Mouse (Mus musculus): Measurements from ENCODE around the gene Prkab2.
A peak's percentile ranks its signal among the peaks of the same experiment; 100 is the strongest.

The Prkab2 gene

DNA sequence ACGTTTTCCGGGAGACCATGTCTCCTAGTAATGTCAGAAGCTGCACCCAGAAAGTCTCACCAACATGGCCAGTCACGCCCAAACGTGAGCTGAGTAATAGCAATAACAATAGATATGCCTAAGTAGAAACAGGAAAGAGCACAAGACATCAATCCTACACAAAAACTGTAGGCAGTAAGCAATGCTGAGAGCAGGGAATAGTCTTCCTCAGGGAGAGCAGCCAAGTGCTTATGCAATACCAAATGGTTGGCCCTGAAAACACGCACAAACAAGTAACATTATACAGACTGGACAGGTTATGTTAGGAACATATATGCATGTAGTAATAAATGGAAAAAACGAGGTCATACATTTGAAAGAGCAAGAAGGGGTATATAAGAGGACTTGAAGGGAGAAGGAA is 8.5 kb upstream of the Prkab2 start:
- no peak for DNase-seq (ENCODE audit: low spot score)

GRCm38 (mm10) chr3:97651604-97652003 is 6.4 kb upstream of the Prkab2 start:
- no peak for DNase-seq (ENCODE audit: low spot score)

DNA sequence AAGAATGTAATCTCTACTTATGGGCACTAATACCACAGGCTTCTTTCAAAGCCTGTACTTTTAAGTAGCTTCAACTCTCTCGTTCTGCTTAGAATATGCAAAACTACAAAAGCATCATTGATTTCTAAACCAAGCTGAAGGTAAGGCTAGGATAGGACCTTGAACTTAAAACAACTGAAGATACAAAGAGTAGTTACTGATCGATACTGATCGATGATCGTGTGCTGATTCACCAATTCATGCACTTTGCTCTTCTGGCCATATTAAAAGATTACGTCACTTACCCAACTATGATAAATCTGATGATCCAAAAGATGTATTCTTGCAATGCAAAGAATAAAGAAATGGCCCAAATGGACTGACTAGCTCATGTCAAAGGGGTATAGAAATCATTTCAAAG is 4.2 kb upstream of the Prkab2 start:
- DNase-seq (ENCODE audit: low spot score), result no peak

DNA sequence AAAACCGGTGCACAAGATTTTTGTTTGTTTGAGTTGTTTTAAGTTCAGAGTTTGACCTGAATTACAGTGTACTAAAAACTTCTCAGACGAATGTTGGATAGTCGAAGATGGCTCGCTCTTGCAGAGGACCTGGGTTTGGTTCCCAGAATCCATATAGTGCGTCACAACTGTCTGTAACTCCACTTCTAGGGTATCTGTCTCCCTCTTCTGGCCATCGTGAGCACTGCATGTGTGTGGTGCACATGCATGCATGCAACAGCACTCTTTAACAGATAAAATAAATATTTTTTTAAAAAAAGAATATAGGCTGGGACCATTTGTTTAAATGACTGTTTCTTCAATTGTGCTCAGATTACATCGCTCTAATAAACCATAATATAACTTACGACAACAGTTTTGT is 3.1 kb upstream of the Prkab2 start:
- no peak for DNase-seq (ENCODE audit: low spot score)

DNA sequence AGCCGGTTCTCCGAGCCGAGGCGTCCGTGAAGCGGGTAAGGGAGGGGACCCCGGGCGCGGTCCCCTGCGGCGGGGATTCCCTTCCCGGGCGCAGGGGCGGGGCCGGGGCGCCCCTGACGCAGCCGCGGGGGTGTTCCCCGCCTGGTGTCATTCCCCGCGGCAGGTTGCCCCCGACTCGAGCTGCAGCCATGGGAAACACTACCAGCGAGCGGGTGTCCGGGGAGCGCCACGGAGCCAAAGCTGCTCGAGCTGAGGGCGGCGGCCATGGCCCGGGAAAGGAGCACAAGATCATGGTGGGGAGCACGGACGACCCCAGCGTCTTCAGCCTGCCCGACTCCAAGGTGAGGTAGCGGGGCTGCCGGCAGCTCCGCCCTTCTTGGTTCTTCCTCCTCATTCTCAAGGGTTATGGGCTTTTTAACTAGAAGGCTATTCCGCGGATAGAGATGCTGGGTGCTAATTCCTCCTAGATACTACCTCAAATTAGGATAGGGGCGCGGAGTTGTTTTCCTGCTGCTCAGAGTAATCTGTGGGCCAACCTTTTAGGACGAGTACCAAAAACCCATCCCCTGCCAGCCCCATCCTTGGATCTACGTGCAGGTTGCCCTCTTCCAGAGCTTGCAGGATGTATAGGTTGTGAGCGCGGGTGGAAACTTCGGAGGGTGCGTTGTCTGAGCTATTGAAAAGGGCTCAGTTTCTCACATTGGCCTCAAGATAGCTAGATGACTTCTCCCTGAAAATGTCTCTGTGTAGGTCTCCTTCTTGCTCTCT is 617 bp downstream of the Prkab2 start:
- no peak for DNase-seq (ENCODE audit: low spot score)

- DNase-seq (ENCODE audit: low spot score), result no peak
These were observed 1.8 kb downstream of the Prkab2 start for GRCm38 (mm10) chr3:97659746-97660145.

GRCm38 (mm10) chr3:97661206-97661605 is 3.2 kb downstream of the Prkab2 start:
- DNase-seq (ENCODE audit: low spot score), result no peak

DNA sequence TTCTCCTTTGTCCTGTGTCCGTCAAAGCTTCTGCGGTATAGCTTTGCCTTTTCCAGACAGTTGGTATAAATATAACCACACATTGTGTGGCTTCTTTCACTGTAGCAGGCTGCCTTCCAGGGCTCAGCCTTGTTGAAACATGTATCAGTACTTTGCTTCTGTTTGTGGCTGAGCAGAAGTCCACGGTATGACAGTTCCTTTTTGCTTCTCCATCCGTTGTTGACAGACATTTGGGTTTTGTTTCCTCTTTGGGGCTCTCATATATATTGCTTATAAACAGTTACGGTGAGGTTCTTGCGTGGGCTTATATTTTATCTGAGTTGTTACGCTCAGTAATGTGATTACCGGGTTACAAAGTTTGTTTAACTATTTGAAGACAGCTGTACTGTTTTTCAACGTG is 7.5 kb downstream of the Prkab2 start:
- DNase-seq (ENCODE audit: low spot score), result no peak

DNA sequence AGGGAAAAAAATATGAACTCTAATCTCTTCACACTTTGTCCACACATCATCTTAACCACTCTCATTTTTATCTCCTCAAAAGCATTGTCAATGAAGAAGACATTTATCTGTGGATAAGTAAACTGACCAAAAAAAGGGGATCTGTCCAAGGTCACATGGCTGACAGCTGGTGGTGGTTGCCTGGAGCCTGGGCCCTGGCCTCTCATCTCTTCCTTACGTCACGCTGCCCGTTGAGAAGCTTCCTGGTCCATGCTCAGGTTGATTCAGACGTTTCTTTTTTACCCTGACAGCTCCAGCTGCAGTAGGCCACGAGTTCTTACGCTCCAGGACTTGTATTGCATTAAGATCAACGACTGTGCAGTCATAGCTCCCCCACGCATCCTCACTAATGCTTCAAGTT is 8.2 kb downstream of the Prkab2 start:
- no peak for DNase-seq (ENCODE audit: low spot score)

DNA sequence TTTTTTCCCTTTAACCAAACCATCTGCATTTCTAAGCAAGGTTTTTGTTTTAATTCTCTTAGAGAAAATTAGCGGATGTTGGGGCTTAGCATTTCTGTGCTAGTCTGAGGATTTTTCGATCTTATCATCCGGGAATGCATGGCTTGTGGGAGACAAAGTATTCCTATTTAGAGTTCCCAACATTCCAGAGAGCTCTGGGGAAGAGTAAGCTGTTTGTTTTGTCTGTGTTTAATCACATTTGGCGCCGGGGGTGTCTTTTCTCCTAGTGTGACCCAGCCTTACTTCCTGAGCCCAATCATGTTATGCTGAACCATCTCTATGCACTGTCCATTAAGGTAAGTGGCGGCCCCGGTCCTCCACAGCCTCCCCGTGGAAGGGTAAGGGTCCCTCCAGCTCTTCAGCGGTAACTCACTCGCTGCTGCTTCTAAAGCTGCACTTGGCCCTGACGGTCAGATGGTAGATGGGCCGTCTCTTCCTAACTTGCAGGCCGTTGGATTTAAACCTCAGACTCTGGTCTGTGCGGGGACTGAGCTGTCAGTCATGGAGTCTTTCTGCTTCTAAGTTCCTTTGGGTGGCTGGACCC is 9.2 kb downstream of the Prkab2 start:
- DNase-seq (ENCODE audit: low spot score), result no peak

- no peak for DNase-seq (ENCODE audit: low spot score)
These were observed 16.7 kb downstream of the Prkab2 start, which contains the start of gene Gm17651 for GRCm38 (mm10) chr3:97674644-97675110. Gm17651 (minus strand) TSS chr3:97674694.

GRCm38 (mm10) chr3:97676126-97676525 is 18.1 kb downstream of the Prkab2 start:
- DNase-seq (ENCODE audit: low spot score), result no peak

DNA sequence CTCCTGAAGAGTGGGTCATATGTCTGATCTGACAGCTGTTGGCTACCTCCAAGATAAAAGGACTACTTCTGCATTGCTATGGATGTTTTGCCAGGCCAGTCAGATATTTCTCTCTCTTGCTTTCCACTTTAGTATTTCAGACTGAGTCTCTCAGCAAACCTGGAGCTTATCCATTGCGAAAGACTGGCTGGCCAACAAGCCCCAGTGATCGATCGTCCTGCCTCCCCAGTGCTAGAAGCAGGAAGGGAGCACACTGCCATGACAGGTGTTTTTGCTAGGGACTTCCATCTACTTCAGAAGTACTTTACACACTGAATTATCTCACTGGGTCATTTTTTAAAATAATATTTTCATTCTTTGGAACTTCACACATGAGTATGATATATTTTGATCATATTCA is 20.4 kb downstream of the Prkab2 start:
- DNase-seq (ENCODE audit: low spot score), result no peak

DNA sequence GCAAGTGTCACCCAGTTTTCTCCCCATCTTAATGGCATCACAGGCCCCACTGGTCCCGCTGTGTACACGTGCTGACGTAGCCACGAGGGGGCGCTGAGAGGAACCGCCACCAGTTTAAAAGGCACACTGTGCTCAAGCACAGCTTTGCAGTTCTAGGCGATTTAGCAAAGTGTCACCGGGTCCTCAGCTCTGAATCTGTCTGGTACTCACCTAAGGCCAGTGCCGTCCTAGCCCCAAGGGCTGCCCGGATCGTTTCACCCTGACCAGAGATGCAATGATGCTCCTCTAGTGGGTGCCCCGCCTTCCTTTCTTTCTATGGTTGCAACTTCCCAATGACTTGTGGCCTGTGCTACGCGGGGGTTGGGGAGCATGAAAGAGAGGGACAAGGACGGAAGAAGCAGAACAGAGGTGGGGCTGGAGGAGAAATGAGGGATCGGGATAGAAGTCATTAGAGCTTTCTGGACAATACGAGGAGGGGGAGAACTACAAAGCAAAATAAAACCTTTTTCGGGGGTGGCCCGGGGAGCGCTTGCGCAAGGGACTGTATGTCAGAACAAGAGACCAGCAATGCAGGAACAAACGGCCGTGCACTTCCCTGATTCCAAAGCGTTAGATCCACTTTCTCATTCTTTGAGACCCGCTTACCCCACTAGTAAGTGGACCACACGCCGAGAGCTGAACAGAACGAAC is 22.8 kb downstream of the Prkab2 start:
- DNase-seq (ENCODE audit: low spot score), result peak; percentile 70

DNA sequence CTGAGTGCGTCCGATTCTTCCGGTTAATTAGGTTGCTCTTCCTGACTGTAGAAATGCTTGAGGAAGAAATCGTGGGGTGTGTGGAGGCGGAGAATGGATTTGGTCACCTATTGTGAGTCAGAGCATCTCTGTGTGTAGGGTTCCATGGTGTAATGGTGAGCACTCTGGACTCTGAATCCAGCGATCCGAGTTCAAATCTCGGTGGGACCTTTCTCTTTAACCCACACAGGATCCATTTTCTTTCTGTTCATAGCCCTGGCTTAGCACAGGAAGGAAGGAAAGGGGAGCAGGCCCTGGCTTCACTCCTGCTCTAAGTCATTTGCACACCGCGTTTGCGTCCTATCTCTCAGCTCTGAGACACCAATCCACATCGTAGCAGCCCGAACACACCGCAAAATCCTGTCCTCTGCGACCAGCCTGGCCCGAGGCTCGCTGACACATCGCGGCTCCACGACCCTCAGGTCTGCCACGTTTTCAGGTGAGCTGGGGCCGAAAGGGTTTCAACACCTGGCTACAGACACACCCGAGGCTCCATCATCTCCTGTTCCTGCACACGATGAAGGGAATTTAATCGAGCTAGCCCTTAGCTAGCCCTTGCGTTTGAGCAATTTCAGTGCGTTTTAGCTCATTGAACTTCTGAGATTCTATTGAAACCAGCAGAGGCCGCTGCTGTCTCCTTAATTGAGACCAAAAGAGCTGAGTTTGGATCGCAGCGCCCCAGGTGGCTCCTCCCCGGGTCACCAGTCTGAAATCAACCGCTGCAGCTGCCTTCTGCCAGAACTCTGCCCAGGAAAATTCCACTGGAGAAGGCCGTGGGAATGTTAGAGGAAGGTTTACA is 23.5 kb downstream of the Prkab2 start:
- no peak for DNase-seq (ENCODE audit: low spot score)

DNA sequence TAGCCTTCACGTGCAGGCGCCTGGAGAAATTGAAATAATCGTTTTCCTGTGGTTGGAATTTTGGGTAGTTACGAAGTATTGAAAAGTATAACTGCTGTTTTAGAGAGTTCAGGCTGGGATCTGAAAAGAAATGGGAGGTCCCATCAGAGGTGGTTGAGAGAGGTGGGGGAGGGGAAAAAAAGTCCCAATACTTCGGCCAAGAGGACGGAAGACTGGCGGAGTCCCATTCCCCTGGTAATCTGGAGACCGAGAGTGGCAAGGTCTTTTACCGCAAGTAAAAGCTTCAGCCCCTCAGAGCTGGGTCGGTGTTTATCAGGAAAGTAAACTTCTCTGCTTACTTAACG is 24.1 kb downstream of the Prkab2 start:
- DNase-seq (ENCODE audit: low spot score), result no peak

- DNase-seq (ENCODE audit: low spot score), result no peak
These were observed 24.6 kb downstream of the Prkab2 start for GRCm38 (mm10) chr3:97682576-97682975.

- DNase-seq (ENCODE audit: low spot score), result no peak
These were observed 25.7 kb downstream of the Prkab2 start for GRCm38 (mm10) chr3:97683560-97684195.

DNA sequence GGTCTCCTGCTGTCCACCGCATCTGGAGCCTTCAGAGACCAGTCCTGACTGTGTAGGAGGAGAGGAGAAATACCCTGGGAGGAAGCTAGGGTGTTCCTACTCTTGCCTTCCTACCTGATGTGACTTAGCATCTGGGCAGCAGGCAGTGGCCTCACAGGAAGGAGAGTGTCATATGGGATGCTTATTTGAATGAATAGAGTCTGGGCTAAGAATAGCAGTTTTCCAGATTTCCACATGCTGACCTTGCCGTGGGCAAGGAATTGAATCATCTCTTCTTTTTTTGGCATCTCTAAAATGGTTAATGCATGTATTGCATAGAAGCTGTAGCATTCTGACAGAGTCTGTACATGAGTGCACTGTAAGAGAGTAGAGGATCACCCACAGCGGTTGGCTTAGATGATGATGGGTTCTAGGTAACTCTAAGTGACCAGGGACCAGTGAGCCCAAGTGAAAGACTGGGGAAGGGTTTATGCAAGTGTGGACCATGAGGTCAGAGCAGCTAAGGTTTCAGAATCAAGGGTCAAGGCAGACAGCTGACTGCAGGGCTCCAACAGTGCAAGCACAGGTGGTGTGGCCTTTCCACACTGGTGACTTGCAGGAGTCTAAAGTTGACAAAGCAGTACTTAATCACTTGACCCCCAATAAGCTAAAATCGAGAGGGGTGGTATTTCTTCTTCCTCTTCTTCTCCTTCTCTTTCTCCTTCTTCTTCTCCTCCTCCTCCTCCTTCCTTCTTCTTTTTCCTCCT is 28.6 kb downstream of the Prkab2 start:
- no peak for DNase-seq (ENCODE audit: low spot score)

- no peak for DNase-seq (ENCODE audit: low spot score)
These were observed 31.3 kb downstream of the Prkab2 start for GRCm38 (mm10) chr3:97689289-97689688.

DNA sequence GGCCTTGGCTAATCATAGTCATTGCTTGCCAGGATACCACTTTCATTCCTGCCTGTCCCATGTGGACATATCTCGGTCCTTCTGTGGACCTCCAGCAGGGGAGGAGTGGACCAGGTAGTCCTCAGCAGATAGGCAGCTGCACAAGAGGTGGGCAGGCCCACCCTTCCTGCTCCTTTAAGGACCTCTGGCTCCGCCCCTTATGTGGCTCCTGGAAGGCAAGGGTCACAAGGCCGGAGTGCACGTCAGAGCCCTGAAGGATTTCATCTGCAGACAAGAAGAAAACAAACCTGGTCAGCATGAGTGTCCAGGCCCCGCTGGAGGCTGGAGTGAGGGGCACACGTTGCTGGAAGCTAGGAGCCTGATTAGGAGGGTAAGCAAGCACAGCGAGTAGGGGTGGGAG is 32.6 kb downstream of the Prkab2 start:
- DNase-seq (ENCODE audit: low spot score), result no peak
